Mouse (Mus musculus): ENCODE results near the gene Prkab2. TPM values are rescaled to one million over a fixed set of nuclear protein-coding genes. Genes with fewer than 3 reads are reported as not detected.

Prkab2 gene
- polyA plus RNA-seq (2015; fragmentation: Nextera tagmentation; extraction: Ambion mirVana), result 14.7 and 16.9 TPM in 2 replicates

- H3K4me1 ChIP-seq (ENCODE audit: control insufficient read depth, insufficient read depth, low read length), result peaks cover 14% of the 10 kb centered on the region
- no peaks in the 10 kb centered on the region for H3K27me3 ChIP-seq (ENCODE audit: control insufficient read depth, insufficient read depth, low read depth, low read length)
- WGBS, result 1% methylated on average over 48 of the region's 51 CpGs
- peak; percentile 93 for ATAC-seq
- peak within 1 kb of the TSS; percentile 92 for H3K4me3 ChIP-seq (ENCODE audit: low read depth, low read length)
- H3K4me2 ChIP-seq (ENCODE audit: low read length), result peak within 1 kb of the TSS; percentile 85
- H3K9ac ChIP-seq (ENCODE audit: low read depth, low read length), result peak within 1 kb of the TSS; percentile 89
- H3K36me3 ChIP-seq (ENCODE audit: control insufficient read depth, insufficient read depth, low read length), result 0 out of 2 replicates have a peak, but pooled peaks cover 2% of the 10 kb centered on the region
- H3K27ac ChIP-seq (ENCODE audit: low read length), result peak within 1 kb of the TSS; percentile 83
- no peaks in the 10 kb centered on the region for H3K9me3 ChIP-seq (replicated peaks; ENCODE audit: control insufficient read depth, low read length, poor library complexity, severe bottlenecking)
Observed at GRCm38 (mm10) chr3:97657655-97658411, at the start of gene Prkab2. Prkab2 (plus strand) TSS chr3:97658193.

DNA sequence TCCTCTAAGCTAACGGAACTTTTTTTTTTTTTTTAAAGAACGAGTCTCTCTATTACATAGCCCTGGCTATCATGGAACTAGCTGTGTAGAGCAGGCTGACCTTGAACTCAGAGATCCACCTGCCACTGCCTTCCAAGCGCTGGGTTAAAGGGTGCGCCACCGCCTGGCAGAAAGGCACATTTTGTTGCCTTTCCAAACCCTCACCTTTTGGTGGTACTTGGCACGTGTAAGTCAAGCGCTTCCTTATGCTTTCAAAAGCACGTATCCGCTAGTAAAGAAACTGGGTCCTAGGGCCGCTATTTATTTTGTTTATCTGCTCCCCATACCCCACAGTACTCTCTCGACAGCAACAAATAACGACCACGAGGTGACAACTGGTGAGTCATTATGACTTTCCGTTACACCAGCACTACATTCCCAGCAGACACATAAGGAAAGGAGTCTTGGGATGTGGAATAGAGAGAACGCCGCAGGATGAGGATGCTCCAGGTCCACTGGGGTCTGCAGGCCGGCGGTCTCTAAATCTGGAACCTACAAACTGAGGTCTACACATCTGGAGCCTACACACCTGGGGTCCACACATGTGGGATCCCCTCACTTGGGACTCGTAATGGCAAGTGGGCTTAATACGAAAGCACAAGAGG is 48.7 kb upstream of the Prkab2 start:
- peak overlapping the region; percentile 66 for H3K4me2 ChIP-seq (ENCODE audit: low read length)
- H3K4me3 ChIP-seq (ENCODE audit: low read depth, low read length), result peak overlapping the region; percentile 84
- WGBS, result 3% methylated on average over 20 of the region's 20 CpGs
- ATAC-seq, result peak; percentile 14
- peak overlapping the region; percentile 90 for H3K9ac ChIP-seq (ENCODE audit: low read depth, low read length)
- peaks cover 4% of the 10 kb centered on the region; the same call in 1 of the 2 replicates for H3K4me1 ChIP-seq (ENCODE audit: control insufficient read depth, insufficient read depth, low read length)
- no peaks in the 10 kb centered on the region for H3K27me3 ChIP-seq (ENCODE audit: control insufficient read depth, insufficient read depth, low read depth, low read length)
- no peaks in the 10 kb centered on the region for H3K9me3 ChIP-seq (replicated peaks; ENCODE audit: control insufficient read depth, low read length, poor library complexity, severe bottlenecking)
- H3K36me3 ChIP-seq (ENCODE audit: control insufficient read depth, insufficient read depth, low read length), result no peaks in the 10 kb centered on the region
- peak overlapping the region; percentile 90; the same call in 1 of the 2 replicates for H3K27ac ChIP-seq (ENCODE audit: low read length)

- H3K4me2 ChIP-seq (ENCODE audit: low read length), result peak within 1 kb of the TSS; percentile 66
- H3K27ac ChIP-seq (ENCODE audit: low read length), result peak within 1 kb of the TSS; percentile 90
- peak within 1 kb of the TSS; percentile 90 for H3K9ac ChIP-seq (ENCODE audit: low read depth, low read length)
- H3K4me1 ChIP-seq (ENCODE audit: control insufficient read depth, insufficient read depth, low read length), result peaks cover 4% of the 10 kb centered on the region; the same call in 1 of the 2 replicates
- peak; percentile 97 for ATAC-seq
- WGBS, result under 1% methylated on average over 34 of the region's 56 CpGs
- H3K4me3 ChIP-seq (ENCODE audit: low read depth, low read length), result peak within 1 kb of the TSS; percentile 84
- no peaks in the 10 kb centered on the region for H3K27me3 ChIP-seq (ENCODE audit: control insufficient read depth, insufficient read depth, low read depth, low read length)
- H3K36me3 ChIP-seq (ENCODE audit: control insufficient read depth, insufficient read depth, low read length), result no peaks in the 10 kb centered on the region
- no peaks in the 10 kb centered on the region for H3K9me3 ChIP-seq (replicated peaks; ENCODE audit: control insufficient read depth, low read length, poor library complexity, severe bottlenecking)
Observed at GRCm38 (mm10) chr3:97609845-97610410, 48.1 kb upstream of the Prkab2 start, which contains the start of gene Chd1l. Chd1l (minus strand) TSS chr3:97610203.

- Histone ChIP-seq H3K9ac (ENCODE audit: low read depth, low read length) (no peak overlapping the region), H3K4me1 (ENCODE audit: control insufficient read depth, insufficient read depth, low read length) (peaks cover 4% of the 10 kb centered on the region; the same call in 1 of the 2 replicates), H3K4me3 (ENCODE audit: low read depth, low read length) (no peak overlapping the region), H3K27me3 (ENCODE audit: control insufficient read depth, insufficient read depth, low read depth, low read length) (no peaks in the 10 kb centered on the region), H3K4me2 (ENCODE audit: low read length) (no peak overlapping the region), H3K27ac (ENCODE audit: low read length) (no peak overlapping the region), H3K9me3 (replicated peaks; ENCODE audit: control insufficient read depth, low read length, poor library complexity, severe bottlenecking) (no peaks in the 10 kb centered on the region), H3K36me3 (ENCODE audit: control insufficient read depth, insufficient read depth, low read length) (no peaks in the 10 kb centered on the region)
- WGBS, result 91% methylated on average over 6 of the region's 6 CpGs
- no peak for ATAC-seq
Observed at GRCm38 (mm10) chr3:97611021-97611420, 47.0 kb upstream of the Prkab2 start.

DNA sequence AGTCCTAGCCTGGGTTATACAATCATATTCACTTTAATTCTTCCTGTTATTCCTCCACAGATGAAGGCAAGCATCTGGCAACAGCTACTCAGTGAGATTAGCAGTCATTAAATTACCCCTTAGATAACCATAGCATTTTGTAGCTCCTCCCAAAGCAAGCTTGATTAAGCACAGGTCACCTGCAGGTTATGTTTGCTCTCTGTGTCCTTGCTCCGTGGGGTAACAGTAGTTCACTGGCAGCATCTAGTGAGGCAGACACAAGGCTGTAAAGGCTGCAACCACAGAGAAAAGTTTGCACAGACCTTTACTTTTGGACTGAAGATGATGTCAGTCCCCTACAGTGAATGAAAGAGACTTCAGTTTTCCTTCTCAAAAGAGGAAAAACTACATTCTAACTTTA is 42.8 kb upstream of the Prkab2 start:
- WGBS, result 50% methylated on average over 1 of the region's 1 CpGs
- no peak for ATAC-seq
- H3K9ac ChIP-seq (ENCODE audit: low read depth, low read length), result no peak overlapping the region

DNA sequence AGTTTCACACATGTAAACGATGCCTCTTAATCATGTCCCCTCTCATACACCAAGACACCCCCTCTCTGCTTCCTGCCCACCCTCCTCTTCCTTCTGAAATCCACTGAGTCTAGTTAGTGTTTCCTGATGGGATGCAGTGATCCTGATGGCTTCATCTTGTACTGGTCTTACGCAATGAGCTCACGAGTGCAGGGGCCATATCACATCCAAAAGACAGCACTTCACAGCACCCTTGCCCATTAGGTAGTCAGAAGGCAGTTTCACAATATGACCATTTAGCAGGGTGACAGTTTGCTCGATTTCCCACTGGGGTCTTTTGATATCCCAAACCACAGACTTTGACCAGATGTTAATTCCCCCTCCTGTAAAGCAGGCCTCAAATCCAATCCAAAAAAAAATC is 42.1 kb upstream of the Prkab2 start:
- no peak overlapping the region for H3K4me2 ChIP-seq (ENCODE audit: low read length)
- no peak overlapping the region for H3K27ac ChIP-seq (ENCODE audit: low read length)
- H3K27me3 ChIP-seq (ENCODE audit: control insufficient read depth, insufficient read depth, low read depth, low read length), result no peaks in the 10 kb centered on the region
- ATAC-seq, result no peak
- 89% methylated on average over 4 of the region's 4 CpGs for WGBS
- no peaks in the 10 kb centered on the region for H3K9me3 ChIP-seq (replicated peaks; ENCODE audit: control insufficient read depth, low read length, poor library complexity, severe bottlenecking)
- H3K4me1 ChIP-seq (ENCODE audit: control insufficient read depth, insufficient read depth, low read length), result no peaks in the 10 kb centered on the region
- H3K36me3 ChIP-seq (ENCODE audit: control insufficient read depth, insufficient read depth, low read length), result no peaks in the 10 kb centered on the region
- H3K4me3 ChIP-seq (ENCODE audit: low read depth, low read length), result no peak overlapping the region
- no peak overlapping the region for H3K9ac ChIP-seq (ENCODE audit: low read depth, low read length)

More for the DNA sequence above, 42.8 kb upstream of the Prkab2 start:
- no peak overlapping the region for H3K27ac ChIP-seq (ENCODE audit: low read length)
- H3K36me3 ChIP-seq (ENCODE audit: control insufficient read depth, insufficient read depth, low read length), result no peaks in the 10 kb centered on the region
- H3K4me2 ChIP-seq (ENCODE audit: low read length), result no peak overlapping the region
- H3K9me3 ChIP-seq (replicated peaks; ENCODE audit: control insufficient read depth, low read length, poor library complexity, severe bottlenecking), result no peaks in the 10 kb centered on the region
- H3K4me3 ChIP-seq (ENCODE audit: low read depth, low read length), result no peak overlapping the region
- H3K4me1 ChIP-seq (ENCODE audit: control insufficient read depth, insufficient read depth, low read length), result no peaks in the 10 kb centered on the region
- H3K27me3 ChIP-seq (ENCODE audit: control insufficient read depth, insufficient read depth, low read depth, low read length), result no peaks in the 10 kb centered on the region

- Histone ChIP-seq H3K27ac (ENCODE audit: low read length) (no peak overlapping the region), H3K4me3 (ENCODE audit: low read depth, low read length) (no peak overlapping the region), H3K36me3 (ENCODE audit: control insufficient read depth, insufficient read depth, low read length) (no peaks in the 10 kb centered on the region), H3K9me3 (replicated peaks; ENCODE audit: control insufficient read depth, low read length, poor library complexity, severe bottlenecking) (no peaks in the 10 kb centered on the region), H3K27me3 (ENCODE audit: control insufficient read depth, insufficient read depth, low read depth, low read length) (no peaks in the 10 kb centered on the region), H3K9ac (ENCODE audit: low read depth, low read length) (no peak overlapping the region), H3K4me2 (ENCODE audit: low read length) (no peak overlapping the region), H3K4me1 (ENCODE audit: control insufficient read depth, insufficient read depth, low read length) (no peaks in the 10 kb centered on the region)
- ATAC-seq, result no peak
- 95% methylated on average over 18 of the region's 19 CpGs for WGBS
Observed at GRCm38 (mm10) chr3:97617091-97617825, 40.7 kb upstream of the Prkab2 start.

DNA sequence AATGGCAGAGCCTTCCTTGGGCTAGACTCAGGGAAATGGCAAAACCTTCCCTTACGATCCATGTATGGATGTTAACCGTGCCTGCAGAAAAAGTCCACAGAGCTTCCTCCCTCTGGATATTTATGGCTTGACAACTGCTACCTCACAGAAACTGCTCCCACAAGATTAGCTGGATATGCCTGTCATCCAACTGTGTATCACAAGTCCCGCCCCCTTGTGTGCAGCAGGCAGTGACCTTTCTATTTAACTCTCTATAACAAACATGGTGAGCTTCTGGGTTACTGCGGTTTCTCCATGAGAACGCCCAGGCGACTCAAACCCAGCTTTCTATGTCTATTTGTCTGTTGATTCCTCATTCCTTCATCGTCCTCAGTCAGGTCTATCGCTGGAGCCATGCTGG is 40.1 kb upstream of the Prkab2 start:
- WGBS, result 90% methylated on average over 8 of the region's 8 CpGs
- no peak for ATAC-seq
- H3K36me3 ChIP-seq (ENCODE audit: control insufficient read depth, insufficient read depth, low read length), result no peaks in the 10 kb centered on the region
- H3K4me3 ChIP-seq (ENCODE audit: low read depth, low read length), result no peak overlapping the region
- no peak overlapping the region for H3K4me2 ChIP-seq (ENCODE audit: low read length)
- H3K27ac ChIP-seq (ENCODE audit: low read length), result no peak overlapping the region
- no peaks in the 10 kb centered on the region for H3K4me1 ChIP-seq (ENCODE audit: control insufficient read depth, insufficient read depth, low read length)
- H3K9me3 ChIP-seq (replicated peaks; ENCODE audit: control insufficient read depth, low read length, poor library complexity, severe bottlenecking), result no peaks in the 10 kb centered on the region
- H3K9ac ChIP-seq (ENCODE audit: low read depth, low read length), result no peak overlapping the region
- H3K27me3 ChIP-seq (ENCODE audit: control insufficient read depth, insufficient read depth, low read depth, low read length), result no peaks in the 10 kb centered on the region
